ENCODE assay signal across 8 mouse cellular contexts in genomic region chr1:157256562-157256961, GRCm38 (mm10).
DNase-seq lines count a peak whose midpoint lies in the region; ATAC-seq and TF ChIP-seq lines count a peak whose summit lies in the region.

No protein-coding gene starts in this region.

- no peak for TF ChIP-seq POLR2A in lung, adult 2 months (IDR thresholded peaks at IDR 0.05; ENCODE audit: borderline replicate concordance, extremely low read depth, low read depth, low read length)
- no peak; the same call in 1 of the 2 replicates for TF ChIP-seq POLR2A in embryonic fibroblast, embryonic 13.5 days (IDR thresholded peaks at IDR 0.05; ENCODE audit: low read depth, low read length)

- H3K36me3 ChIP-seq in heart, embryonic 14.5 days (ENCODE audit: control insufficient read depth, insufficient read depth, low read length), result no peaks in the 10 kb centered on the region

- no peaks in the 10 kb centered on the region for H3K4me1 ChIP-seq in lung, adult 2 months (ENCODE audit: control insufficient read depth, insufficient read depth, low read length)
- H3K4me1 ChIP-seq in embryonic fibroblast, embryonic 13.5 days (ENCODE audit: control insufficient read depth, insufficient read depth, low read length), result peaks cover 2% of the 10 kb centered on the region
- peaks cover 2 to 3% of the 10 kb centered on the region in 2 experiments; a peak in 2 of 4 replicates for H3K4me1 ChIP-seq in heart, embryonic 14.5 days (ENCODE audit: control insufficient read depth in 2 of 2, insufficient read depth in 2 of 2, low read length in 2 of 2)

- DNase-seq in lung, adult 18-20 months, result peak; percentile 21 to 31
- DNase-seq in lung, adult 2 months, result no peak
- DNase-seq in left cerebral cortex, postnatal 14 days (ENCODE audit: low spot score in 2 of 2), result peak; percentile 45 to 67
- DNase-seq in retina, embryonic 14.5 days (ENCODE audit: low spot score), result peak; percentile 11
- DNase-seq in thymus, postnatal 14 days, result no peak
- DNase-seq in thymus, adult 18-20 months, result no peak

- no peaks in the 10 kb centered on the region for H3K9me3 ChIP-seq in heart, embryonic 14.5 days (ENCODE audit: control insufficient read depth, low read length)

- H3K4me3 ChIP-seq in lung, adult 2 months (replicated peaks; ENCODE audit: extremely low read depth, low read depth, low read length), result no peak overlapping the region
- H3K4me3 ChIP-seq in embryonic fibroblast, embryonic 13.5 days (ENCODE audit: insufficient read depth, low read length), result no peak overlapping the region
- peak overlapping the region; percentile 18 to 23; a peak in 3 of 4 replicates for H3K4me3 ChIP-seq in heart, embryonic 14.5 days (ENCODE audit: control insufficient read depth in 1 of 2, insufficient read depth in 1 of 2, low read depth in 1 of 2, low read length in 2 of 2)

- ATAC-seq in heart, embryonic 14.5 days (ENCODE audit: insufficient number of reproducible peaks, insufficient read depth, low FRiP score, low read depth), result peak; percentile 86

- peak overlapping the region; percentile 73; the same call in 1 of the 2 replicates for H3K27ac ChIP-seq in embryonic fibroblast, embryonic 13.5 days (ENCODE audit: insufficient read depth, low read length)
- H3K27ac ChIP-seq in heart, embryonic 14.5 days (replicated peaks in 1 of 2; ENCODE audit: control insufficient read depth in 1 of 2, insufficient read depth in 1 of 2, low read depth in 2 of 2, low read length in 2 of 2), result peak overlapping the region; percentile 68 to 75

- H3K4me2 ChIP-seq in heart, embryonic 14.5 days (ENCODE audit: low read length), result peak overlapping the region; percentile 56

- no peak overlapping the region for H3K9ac ChIP-seq in heart, embryonic 14.5 days (ENCODE audit: low read length)

- TF ChIP-seq CTCF in lung, adult 2 months (IDR thresholded peaks at IDR 0.05; ENCODE audit: insufficient read depth, low read length), result no peak
- TF ChIP-seq CTCF in embryonic fibroblast, embryonic 13.5 days (IDR thresholded peaks at IDR 0.05; ENCODE audit: borderline replicate concordance, insufficient read depth, low read length), result no peak

- intact Hi-C loops in left cerebral cortex, postnatal 14 days (cut with DNase I), result no loop called here

- H3K27me3 ChIP-seq in heart, embryonic 14.5 days (ENCODE audit: control insufficient read depth, insufficient read depth, low read length), result no peaks in the 10 kb centered on the region

- 25% methylated on average over 4 of the region's 4 CpGs for WGBS in lung, adult 2 months
- 7% methylated on average over 4 of the region's 4 CpGs for WGBS in heart, embryonic 14.5 days

Comparison
In these comparisons a context has a peak if more than half of its experiments do, and no peak if none do; other contexts are left out.
1. DNase-seq: peak in lung, adult 18-20 months (2 of 2), left cerebral cortex, postnatal 14 days (2 of 2) and retina, embryonic 14.5 days (single experiment); none in lung, adult 2 months (single experiment), thymus, postnatal 14 days (single experiment) and thymus, adult 18-20 months (0 of 2).
2. H3K4me3 ChIP-seq: peak in heart, embryonic 14.5 days (2 of 2); none in lung, adult 2 months (single experiment) and embryonic fibroblast, embryonic 13.5 days (single experiment).